Mouse (Mus musculus) testis, adult 2 months (tissue): ENCODE results near the gene Serpina7. TPM values are rescaled to one million over a fixed set of nuclear protein-coding genes. Genes with fewer than 3 reads are reported as not detected.

Source experiments
- H3K27ac ChIP-seq: fragments of 200-500 bp; 2 replicates; pipeline ENCODE4 v1.5.1; 2012; ENCODE audit warnings: low read depth, low read length; ENCODE audit not compliant: control insufficient read depth, insufficient read depth
- H3K27me3 ChIP-seq: fragments of 200-500 bp; 2 replicates; pipeline ENCODE4 v1.6.1; 2012; ENCODE audit warnings: mild to moderate bottlenecking, low read length, moderate library complexity; ENCODE audit not compliant: control insufficient read depth, insufficient read depth
- H3K36me3 ChIP-seq: fragments of 200-500 bp; 2 replicates; pipeline ENCODE4 v1.6.1; 2012; ENCODE audit warnings: mild to moderate bottlenecking, low read length; ENCODE audit not compliant: control insufficient read depth, insufficient read depth
- H3K4me1 ChIP-seq: fragments of 200-500 bp; 2 replicates; pipeline ENCODE4 v1.6.1; 2012; ENCODE audit warnings: low read length; ENCODE audit not compliant: control insufficient read depth, insufficient read depth
- H3K4me3 ChIP-seq: fragments of 200-500 bp; 2 replicates; pipeline ENCODE4 v1.5.1; 2012; ENCODE audit warnings: low read depth, mild to moderate bottlenecking, low read length, moderate library complexity, mixed read lengths; ENCODE audit not compliant: control insufficient read depth
- CTCF ChIP-seq: fragments of 200-500 bp; IDR thresholded peaks from 2 replicates; pipeline ENCODE4 v1.5.1; 2012; ENCODE audit warnings: low read depth, mild to moderate bottlenecking, inconsistent platforms, low read length, moderate library complexity; ENCODE audit not compliant: control insufficient read depth, insufficient read depth, insufficient replicate concordance
- POLR2A ChIP-seq: fragments of 200-500 bp; IDR thresholded peaks from 2 replicates; pipeline ENCODE4 v1.6.1; 2012; ENCODE audit warnings: low read depth, mild to moderate bottlenecking, inconsistent platforms, low read length, moderate library complexity; ENCODE audit not compliant: control insufficient read depth
- polyA plus RNA-seq: library from polyadenylated mRNA; depleted of rRNA; stranded (reverse); fragments of >200 nt; gene quantifications from 2 replicates; pipeline ENCODE4 v1.2.3, GENCODE M21; 2012; rRNA removed

Gene Serpina7
- polyA plus RNA-seq, 1 experiment, result 0.90 TPM

- Histone ChIP-seq H3K27me3 (no peaks in the 10 kb centered on the region), H3K4me1 (no peaks in the 10 kb centered on the region), H3K4me3 (no peak overlapping the region), H3K36me3 (no peaks in the 10 kb centered on the region), H3K27ac (no peak overlapping the region)
- no peak for TF ChIP-seq POLR2A
- no peak for TF ChIP-seq CTCF
These were observed 43.9 kb downstream of the Serpina7 start for GRCm38 (mm10) chrX:139041148-139041547.

GRCm38 (mm10) chrX:139039314-139039713 is 45.7 kb downstream of the Serpina7 start:
- Histone ChIP-seq H3K27me3 (no peaks in the 10 kb centered on the region), H3K36me3 (no peaks in the 10 kb centered on the region), H3K4me1 (no peaks in the 10 kb centered on the region), H3K4me3 (no peak overlapping the region), H3K27ac (no peak overlapping the region)
- no peak for TF ChIP-seq POLR2A
- no peak for TF ChIP-seq CTCF

- Histone ChIP-seq H3K4me1 (no peaks in the 10 kb centered on the region), H3K27ac (no peak overlapping the region), H3K4me3 (no peak overlapping the region), H3K36me3 (no peaks in the 10 kb centered on the region), H3K27me3 (no peaks in the 10 kb centered on the region)
- TF ChIP-seq POLR2A (no peak), CTCF (no peak)
These were observed 47.4 kb downstream of the Serpina7 start for GRCm38 (mm10) chrX:139037666-139038065.

Other genes starting within 250 kb of the Serpina7 start
- 0.29 and 1.0 TPM in 2 replicates for gene Nrk, start 170.8 kb downstream of the Serpina7 start, polyA plus RNA-seq
- gene 4930513O06Rik, start 1.0 kb upstream of the Serpina7 start, polyA plus RNA-seq, result 4.3 and 6.1 TPM in 2 replicates
- gene 4933428M09Rik, start 94.0 kb upstream of the Serpina7 start, polyA plus RNA-seq, result 18.0 and 21.0 TPM in 2 replicates
- gene Mum1l1, start 124.8 kb upstream of the Serpina7 start, polyA plus RNA-seq, result 9.6 and 12.7 TPM in 2 replicates
- gene Trap1a, start 248.4 kb upstream of the Serpina7 start, polyA plus RNA-seq, result 2.1 and 4.1 TPM in 2 replicates